Comparison of ENCODE assay signal across 28 mouse cellular contexts in the genomic region with DNA sequence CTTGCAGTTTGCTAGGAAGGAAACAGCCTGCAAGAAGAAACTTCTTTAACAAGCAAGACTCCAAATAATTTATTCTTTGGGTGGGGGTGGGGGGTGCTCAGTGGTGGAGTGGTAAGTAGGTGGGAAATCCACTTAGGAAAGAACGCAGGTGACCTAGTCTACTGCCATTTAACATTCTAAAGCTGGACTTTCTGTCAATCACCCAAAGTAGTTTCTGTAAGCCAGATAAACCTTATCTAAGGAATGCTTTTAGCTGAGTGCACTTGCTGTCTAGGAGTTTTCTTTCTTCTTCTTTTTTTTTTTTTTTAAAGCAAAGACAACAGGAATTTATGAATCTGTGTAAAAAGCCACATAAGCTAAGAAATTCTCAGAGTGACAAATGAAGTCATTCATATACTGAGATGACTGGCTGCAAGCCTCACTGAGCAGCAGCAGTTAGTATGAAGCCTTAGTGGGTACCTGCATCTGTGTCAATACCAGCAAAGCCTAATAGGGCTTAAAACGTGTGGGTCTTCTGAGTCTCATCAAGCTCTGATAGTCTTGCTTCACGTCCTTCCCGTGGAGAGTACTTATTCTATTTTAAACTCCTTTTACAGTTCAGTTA.
DNase-seq lines count a peak whose midpoint lies in the region; ATAC-seq and TF ChIP-seq lines count a peak whose summit lies in the region.
"Had no signal": no experiment of that assay in that cellular context is flagged by ENCODE, and none has a peak within 500 bp of the region (broad histone marks: within the 10 kb centered on the region; RNA-seq: fewer than 3 reads in every experiment).

No protein-coding gene starts in this region.

- no peak for TF ChIP-seq RAD21 in CH12.LX (IDR thresholded peaks at IDR 0.05; ENCODE audit: low read depth, low read length)

- no peak for ATAC-seq in heart, embryonic 13.5 days (ENCODE audit: extremely low read depth, insufficient number of reproducible peaks, low FRiP score, low TSS enrichment)
- ATAC-seq in lung, embryonic 16.5 days (ENCODE audit: low read depth) = peak; percentile 69
- ATAC-seq: activated CD4-positive, CD25-positive, alpha-beta regulatory T cell, adult 4 months; forebrain, embryonic 15.5 days; hindbrain, postnatal 0 days; inflammation-experienced regulatory T-cells, adult 6 months had no signal

- H3K4me2 ChIP-seq in heart, embryonic 13.5 days = no peak overlapping the region; the same call in 1 of the 2 replicates
- no peak overlapping the region for H3K4me2 ChIP-seq in lung, embryonic 16.5 days (ENCODE audit: low read depth, low read length)
- no peak overlapping the region for H3K4me2 ChIP-seq in CH12.LX (ENCODE audit: insufficient read depth, low read depth, poor library complexity, severe bottlenecking)
- H3K4me2 ChIP-seq: embryonic facial prominence, embryonic 13.5 days; forebrain, embryonic 12.5 days; forebrain, embryonic 15.5 days; heart, embryonic 12.5 days; hindbrain, embryonic 14.5 days had no signal

- in situ Hi-C loops in CH12.LX (cut with MboI; ENCODE audit: low pct_ligation_motif_present, low pct_unique_long_range_greater_than_20kb, low sequenced_read_pairs) = no loop called here

- H3K27ac ChIP-seq in heart, embryonic 13.5 days (replicated peaks) = peak overlapping the region; percentile 50
- H3K27ac ChIP-seq in lung, embryonic 16.5 days (ENCODE audit: low read length) = 0 out of 2 replicates have a peak overlapping the region, but pooled peaks have one; percentile 12
- H3K27ac ChIP-seq in CH12.LX (ENCODE audit: insufficient read depth, low read depth) = no peak overlapping the region
- H3K27ac ChIP-seq: embryonic facial prominence, embryonic 10.5 days; embryonic facial prominence, embryonic 13.5 days; forebrain, embryonic 12.5 days; forebrain, embryonic 15.5 days; heart, adult 2 months; hindbrain, embryonic 14.5 days; hindbrain, postnatal 0 days had no signal

- WGBS in heart, embryonic 13.5 days = 14% methylated on average over 4 of the region's 4 CpGs
- 19% methylated on average over 4 of the region's 4 CpGs for WGBS in lung, embryonic 16.5 days

- dilution Hi-C loops in CH12.LX (cut with MboI; ENCODE audit: extremely low pct_ligation_motif_present, extremely low pct_unique_long_range_greater_than_20kb, low sequenced_read_pairs) = no loop called here

- no peak for TF ChIP-seq POLR2A in CH12.LX (IDR thresholded peaks at IDR 0.05; ENCODE audit: low read depth, low read length)

- peaks cover 29% of the 10 kb centered on the region for H3K4me1 ChIP-seq in heart, embryonic 13.5 days
- no peaks in the 10 kb centered on the region for H3K4me1 ChIP-seq in lung, embryonic 16.5 days (replicated peaks; ENCODE audit: control insufficient read depth, insufficient read depth, low read length)
- H3K4me1 ChIP-seq in CH12.LX (ENCODE audit: control insufficient read depth in 1 of 2, insufficient read depth in 2 of 2) = peaks cover 4 to 20% of the 10 kb centered on the region in 2 experiments; a peak in 1 of 4 replicates
- H3K4me1 ChIP-seq: embryonic facial prominence, embryonic 10.5 days; embryonic facial prominence, embryonic 13.5 days; forebrain, embryonic 12.5 days; forebrain, embryonic 15.5 days had no signal

- peak; percentile 47; the same call in 1 of the 2 replicates for TF ChIP-seq EP300 in CH12.LX (IDR thresholded peaks at IDR 0.05; ENCODE audit: low read length)

- H3K4me3 ChIP-seq in heart, embryonic 13.5 days = no peak overlapping the region
- H3K4me3 ChIP-seq in lung, embryonic 16.5 days (ENCODE audit: low read length) = no peak overlapping the region
- no peak overlapping the region for H3K4me3 ChIP-seq in CH12.LX (replicated peaks in 1 of 3; ENCODE audit: low read depth in 2 of 3, low read length in 2 of 3, poor library complexity in 1 of 3)
- H3K4me3 ChIP-seq: embryonic facial prominence, embryonic 10.5 days; embryonic facial prominence, embryonic 13.5 days; erythroblast, embryonic 14.5 days; forebrain, embryonic 12.5 days; forebrain, embryonic 15.5 days; heart, adult 2 months; heart, embryonic 12.5 days had no signal

- no peaks in the 10 kb centered on the region for H3K27me3 ChIP-seq in heart, embryonic 13.5 days (replicated peaks)
- no peaks in the 10 kb centered on the region for H3K27me3 ChIP-seq in lung, embryonic 16.5 days (ENCODE audit: control insufficient read depth, insufficient read depth, low read depth, low read length)
- H3K27me3 ChIP-seq in CH12.LX (replicated peaks) = no peaks in the 10 kb centered on the region
- H3K27me3 ChIP-seq: embryonic facial prominence, embryonic 13.5 days; forebrain, embryonic 12.5 days; forebrain, embryonic 15.5 days; heart, embryonic 12.5 days had no signal

- H3K36me3 ChIP-seq in heart, embryonic 13.5 days = no peaks in the 10 kb centered on the region
- no peaks in the 10 kb centered on the region for H3K36me3 ChIP-seq in lung, embryonic 16.5 days (ENCODE audit: control insufficient read depth, insufficient read depth, low read length)
- no peaks in the 10 kb centered on the region for H3K36me3 ChIP-seq in CH12.LX (replicated peaks in 1 of 2; ENCODE audit: control insufficient read depth in 1 of 2, insufficient read depth in 1 of 2, low read length in 1 of 2)
- H3K36me3 ChIP-seq: embryonic facial prominence, embryonic 10.5 days; embryonic facial prominence, embryonic 13.5 days; forebrain, embryonic 12.5 days; forebrain, embryonic 15.5 days; heart, embryonic 12.5 days had no signal

- no peak overlapping the region for H3K9ac ChIP-seq in heart, embryonic 13.5 days
- no peak overlapping the region for H3K9ac ChIP-seq in lung, embryonic 16.5 days (ENCODE audit: low read length)
- H3K9ac ChIP-seq in CH12.LX (ENCODE audit: insufficient read depth, low read depth) = no peak overlapping the region
- H3K9ac ChIP-seq: embryonic facial prominence, embryonic 13.5 days; forebrain, embryonic 12.5 days; forebrain, embryonic 15.5 days; heart, embryonic 12.5 days; hindbrain, embryonic 14.5 days had no signal

- no peaks in the 10 kb centered on the region for H3K79me2 ChIP-seq in CH12.LX (replicated peaks; ENCODE audit: control insufficient read depth, extremely low read depth, insufficient read depth, poor library complexity, severe bottlenecking)

- no peak for TF ChIP-seq CTCF in CH12.LX (conservative IDR thresholded peaks at IDR 0.05 in 1 of 2, IDR thresholded peaks at IDR 0.05 in 1 of 2; ENCODE audit: low read depth in 2 of 2, low read length in 2 of 2)

- H3K9me3 ChIP-seq in heart, embryonic 13.5 days = no peaks in the 10 kb centered on the region
- no peaks in the 10 kb centered on the region for H3K9me3 ChIP-seq in lung, embryonic 16.5 days (ENCODE audit: control insufficient read depth, low read length)
- no peaks in the 10 kb centered on the region for H3K9me3 ChIP-seq in CH12.LX (replicated peaks; ENCODE audit: low read length)
- H3K9me3 ChIP-seq: embryonic facial prominence, embryonic 10.5 days; embryonic facial prominence, embryonic 13.5 days; forebrain, embryonic 12.5 days; forebrain, embryonic 15.5 days; heart, embryonic 12.5 days had no signal

- no peak for DNase-seq in heart, adult 18-20 months
- DNase-seq in lung, adult 18-20 months = no peak
- DNase-seq in CH12.LX (ENCODE audit: extremely low read depth) = peak; percentile 67
- DNase-seq in Muller cell, postnatal 12 days (ENCODE audit: inconsistent ontology term) = no peak
- DNase-seq: adrenal gland, adult 8-10 months; adrenal gland, postnatal 25 days; B cell, adult 2 months; cerebellum, adult 11-12 months; cerebellum, adult 8-10 months; cerebellum, postnatal 10 days; cerebellum, postnatal 36 days; embryo, embryonic 11 days; gastrocnemius, postnatal 25 days; heart, adult 2 months; heart, postnatal 14 days; heart, postnatal 4 days had no signal

TF ChIP-seq in CH12.LX, 34 proteins besides CTCF, POLR2A, EP300 and RAD21:
- TF ChIP-seq IRF4 (IDR thresholded peaks at IDR 0.05; ENCODE audit: low read depth, low read length) (no peak; the same call in 1 of the 2 replicates), ZKSCAN1 (IDR thresholded peaks at IDR 0.05; ENCODE audit: borderline replicate concordance, low read depth, low read length) (no peak), JUN (IDR thresholded peaks at IDR 0.05; ENCODE audit: insufficient read depth, low read depth, low read length) (peak; percentile 75; the same call in 1 of the 2 replicates), TCF12 (IDR thresholded peaks at IDR 0.05; ENCODE audit: low read depth, low read length) (no peak), ZNF384 (IDR thresholded peaks at IDR 0.05; ENCODE audit: low read depth, low read length) (peak; percentile 71), MAZ (IDR thresholded peaks at IDR 0.05; ENCODE audit: low read depth, low read length) (no peak), JUND (conservative IDR thresholded peaks at IDR 0.05; ENCODE audit: low read depth, low read length) (peak; percentile 76), USF1 (IDR thresholded peaks at IDR 0.05; ENCODE audit: low read depth, low read length) (no peak), ETS1 (conservative IDR thresholded peaks at IDR 0.05; ENCODE audit: low read depth, low read length) (peak; percentile 57), ZMIZ1 (IDR thresholded peaks at IDR 0.05; ENCODE audit: low read depth, low read length) (no peak), MAFK (IDR thresholded peaks at IDR 0.05; ENCODE audit: insufficient replicate concordance, low read length) (no peak), CHD1 (IDR thresholded peaks at IDR 0.05; ENCODE audit: low read depth, low read length) (no peak), HCFC1 (IDR thresholded peaks at IDR 0.05; ENCODE audit: low read depth, low read length) (no peak), POLR2AphosphoS2 (IDR thresholded peaks at IDR 0.05; ENCODE audit: low read depth, low read length) (no peak), BHLHE40 (IDR thresholded peaks at IDR 0.05; ENCODE audit: low read depth, low read length) (peak; percentile 59), GABPA (IDR thresholded peaks at IDR 0.05; ENCODE audit: insufficient replicate concordance, low read depth, low read length) (no peak)
